Mouse (Mus musculus) hindbrain, postnatal 0 days (tissue): ENCODE results near the gene Cers5. TPM values are rescaled to one million over a fixed set of nuclear protein-coding genes. Genes with fewer than 3 reads are reported as not detected.

Source experiments
- ATAC-seq: fragments of 200-750 bp; cut with Nextera tagmentation; 2 replicates; pipeline ENCODE4 v1.8.0; 2017; ENCODE audit warnings: mild to moderate bottlenecking, moderate TSS enrichment, moderate library complexity
- DNase-seq: peaks from one replicate; pipeline ENCODE4 v3.0.0-alpha.2; 2015; ENCODE audit warnings: low spot score
- H3K27ac ChIP-seq: fragments of 300-500 bp; sonication (generic); 2 replicates; pipeline ENCODE4 v1.5.1; 2014; ENCODE audit warnings: mild to moderate bottlenecking
- H3K27me3 ChIP-seq: fragments of 300-500 bp; sonication (generic); 2 replicates; pipeline ENCODE4 v1.6.1; 2014; ENCODE audit warnings: low read length, mixed read lengths; ENCODE audit not compliant: insufficient read depth
- H3K36me3 ChIP-seq: fragments of 300-500 bp; sonication (generic); 2 replicates; pipeline ENCODE4 v1.6.1; 2014; ENCODE audit warnings: low read length, mixed read lengths; ENCODE audit not compliant: insufficient read depth
- H3K4me1 ChIP-seq: fragments of 300-500 bp; sonication (generic); 2 replicates; pipeline ENCODE4 v1.6.1; 2014; ENCODE audit warnings: antibody characterized with exemption, low read length, mixed read lengths; ENCODE audit not compliant: insufficient read depth
- H3K4me2 ChIP-seq: fragments of 300-500 bp; sonication (generic); 2 replicates; pipeline ENCODE4 v1.6.1; 2014; ENCODE audit warnings: low read depth, mild to moderate bottlenecking, low read length, moderate library complexity, mixed read lengths
- H3K4me3 ChIP-seq: fragments of 300-500 bp; sonication (generic); 2 replicates; pipeline ENCODE4 v1.5.1; 2014; ENCODE audit warnings: low read length
- H3K9ac ChIP-seq: fragments of 300-500 bp; sonication (generic); replicated peaks from 2 replicates; pipeline ENCODE4 v1.6.1; 2014; ENCODE audit warnings: mild to moderate bottlenecking, low read length, moderate library complexity, mixed read lengths
- H3K9me3 ChIP-seq: fragments of 300-500 bp; sonication (generic); 2 replicates; pipeline ENCODE4 v1.6.1; 2016; ENCODE audit warnings: low read length, mixed read lengths
- CTCF ChIP-seq: IDR thresholded peaks from 2 replicates; pipeline ENCODE4 v1.5.1; 2016; ENCODE audit warnings: antibody characterized with exemption, control low read depth, low read depth
- WGBS: fragments of 180-500 bp; shearing (Covaris S2); extraction: QIAGEN DNeasy Blood & Tissue Kit; methylation state at CpG from one replicate; pipeline ENCODE4 v1.1.7; 2014; 5-methylcytosine and 5-hydroxymethylcytosine counted together
- polyA plus RNA-seq: library from polyadenylated mRNA; unstranded; fragments of >200 nt; fragmentation: Nextera tagmentation; extraction: Ambion mirVana; gene quantifications from 2 replicates; pipeline ENCODE4 v1.2.1, GENCODE M21; 2015
- total RNA-seq: library from RNA; depleted of rRNA; stranded (reverse); fragments of >200 nt; gene quantifications from 2 replicates; pipeline ENCODE4 v1.2.3, GENCODE M21; 2014

Gene Cers5
- total and polyA plus RNA-seq, 2 experiments from 2014 or later, result 73.9 to 92.8 TPM

DNA sequence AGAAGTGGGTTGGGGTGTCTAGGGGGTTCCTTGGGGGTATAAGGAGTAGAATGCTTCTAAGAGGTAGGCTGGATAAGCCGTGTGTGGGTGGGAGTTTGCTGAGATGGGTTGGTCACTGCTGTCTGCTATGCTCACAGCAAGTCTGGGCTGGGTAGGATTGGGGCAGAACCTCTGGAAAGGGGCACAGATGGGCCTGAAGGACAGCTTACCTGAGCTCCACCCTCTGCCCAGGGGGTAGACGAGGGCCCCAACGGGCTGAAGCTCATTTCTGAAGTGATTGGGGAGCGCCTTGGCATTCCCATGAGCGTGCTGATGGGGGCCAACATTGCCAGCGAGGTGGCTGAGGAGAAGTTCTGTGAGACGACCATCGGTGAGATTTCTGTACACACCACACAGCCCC lies 52.8 kb downstream of the Cers5 start:
- no peak overlapping the region for H3K4me2 ChIP-seq
- no peak overlapping the region for H3K9ac ChIP-seq
- no peak overlapping the region for H3K27ac ChIP-seq
- H3K4me1 ChIP-seq, result peaks cover 36% of the 10 kb centered on the region
- no peaks in the 10 kb centered on the region for H3K36me3 ChIP-seq
- DNase-seq, result no peak
- whole genome bisulfite sequencing, result 85% methylated on average over 8 of the region's 8 CpGs
- H3K4me3 ChIP-seq, result no peak overlapping the region
- ATAC-seq, result no peak
- no peaks in the 10 kb centered on the region for H3K9me3 ChIP-seq
- H3K27me3 ChIP-seq, result no peaks in the 10 kb centered on the region
- TF ChIP-seq CTCF, result no peak

DNA sequence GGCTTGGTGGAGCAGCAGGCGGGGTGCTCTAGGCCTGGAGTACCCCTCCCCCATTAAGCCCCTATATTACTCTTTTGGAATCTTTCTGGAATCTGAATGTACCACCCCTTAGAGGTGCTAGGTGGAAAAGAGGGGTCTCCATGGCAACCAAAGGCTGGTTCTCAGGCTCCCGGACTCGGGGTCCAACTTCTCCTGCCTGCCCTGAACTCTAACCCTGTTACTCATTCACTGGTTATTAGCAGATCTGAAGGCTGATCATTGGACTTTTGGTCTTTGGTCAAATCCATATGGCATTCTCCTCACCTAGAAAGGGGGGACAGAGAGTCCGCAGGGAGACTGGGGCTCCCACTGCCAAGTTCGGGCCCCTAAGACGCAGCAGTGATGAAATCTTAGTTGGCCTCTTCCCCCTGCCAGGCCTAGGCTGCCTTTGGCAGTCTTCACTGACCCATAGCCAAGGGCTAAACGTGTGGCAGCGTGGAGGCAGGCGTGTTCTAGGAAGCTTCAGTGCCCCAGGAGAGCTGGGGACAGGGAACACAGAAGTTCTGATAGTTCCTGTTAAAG lies 54.1 kb downstream of the Cers5 start:
- TF ChIP-seq CTCF, result no peak
- Histone ChIP-seq H3K4me3 (no peak overlapping the region), H3K27ac (no peak overlapping the region), H3K4me2 (no peak overlapping the region), H3K4me1 (peaks cover 25% of the 10 kb centered on the region), H3K9me3 (no peaks in the 10 kb centered on the region), H3K36me3 (peaks cover 4% of the 10 kb centered on the region), H3K9ac (no peak overlapping the region; the same call in 1 of the 2 replicates), H3K27me3 (no peaks in the 10 kb centered on the region)
- 68% methylated on average over 9 of the region's 9 CpGs for WGBS
- ATAC-seq (no peak), DNase-seq (no peak)

DNA sequence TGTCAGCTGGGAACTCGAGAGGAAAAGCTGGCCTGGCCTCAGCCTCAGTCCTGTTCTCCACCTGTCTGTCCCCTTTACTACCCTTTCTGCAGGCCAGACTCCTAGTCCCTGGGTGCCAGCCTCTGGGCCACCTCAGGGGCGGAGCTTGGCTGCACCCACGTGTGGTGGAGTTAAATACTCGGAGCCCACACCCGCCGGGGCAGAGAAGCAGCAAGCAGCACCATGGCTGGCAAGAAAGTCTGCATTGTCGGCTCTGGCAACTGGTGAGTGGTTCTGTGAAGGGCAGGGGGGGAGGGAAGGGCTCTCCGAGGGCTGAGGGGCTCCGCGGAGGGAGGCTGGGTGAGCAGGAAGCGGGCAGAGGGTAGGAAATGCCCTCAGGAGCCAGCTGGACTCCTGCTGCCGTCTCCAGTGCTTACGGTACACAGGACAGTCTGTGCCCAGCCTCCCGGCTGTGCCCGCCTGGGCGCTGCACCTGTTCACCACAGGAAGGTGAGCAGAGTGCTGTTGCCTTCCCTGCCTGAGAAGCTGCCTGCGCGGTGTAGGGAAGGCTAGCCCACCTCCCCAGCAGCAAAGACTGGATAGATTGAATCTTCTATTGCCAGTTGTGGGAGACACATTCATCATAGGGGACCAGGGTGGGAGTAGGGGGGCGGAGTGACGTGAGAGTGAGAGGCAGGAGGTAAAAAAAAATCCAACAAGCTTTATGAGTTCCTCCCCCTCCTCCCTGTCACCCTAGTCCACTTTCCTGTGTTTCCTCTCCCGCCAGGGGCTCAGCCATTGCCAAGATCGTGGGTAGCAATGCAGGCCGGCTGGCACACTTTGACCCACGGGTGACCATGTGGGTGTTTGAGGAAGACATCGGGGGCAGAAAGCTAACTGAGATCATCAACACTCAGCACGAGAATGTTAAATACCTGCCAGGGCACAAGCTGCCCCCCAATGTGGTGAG lies 55.0 kb downstream of the Cers5 start, which contains the start of gene Gpd1:
Gpd1 (plus strand) TSS at position 130 of the 949 bp plus-strand sequence.
- Histone ChIP-seq H3K27ac (peak within 1 kb of the TSS; percentile 72), H3K4me1 (peaks cover 17% of the 10 kb centered on the region), H3K4me2 (peak within 1 kb of the TSS; percentile 27), H3K4me3 (no peak within 1 kb of the TSS), H3K36me3 (peaks cover 13% of the 10 kb centered on the region), H3K9me3 (no peaks in the 10 kb centered on the region), H3K9ac (peak within 1 kb of the TSS; percentile 13; the same call in 1 of the 2 replicates), H3K27me3 (no peaks in the 10 kb centered on the region)
- 38% methylated on average over 26 of the region's 26 CpGs for WGBS
- ATAC-seq, result peak; percentile 59
- DNase-seq, result peak; percentile 73
- TF ChIP-seq CTCF, result no peak

DNA sequence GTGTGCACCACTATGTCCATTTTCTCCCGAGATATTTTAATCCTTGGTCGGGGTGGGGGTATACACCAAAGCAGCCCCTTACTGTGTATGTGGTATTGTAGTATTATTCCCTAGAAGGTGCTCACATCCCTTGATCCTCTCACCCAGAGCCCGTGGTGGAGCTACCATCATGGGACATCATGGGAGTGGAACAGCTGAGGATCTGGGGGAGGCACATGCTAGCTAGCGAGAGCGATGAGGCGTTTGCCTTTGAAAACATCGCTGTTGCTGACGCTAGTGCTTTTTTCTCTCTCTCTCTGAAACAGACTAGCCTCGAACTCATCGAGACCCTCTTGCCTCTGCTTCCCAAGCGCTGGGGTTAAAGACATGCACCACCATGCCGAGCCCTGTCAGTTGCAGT lies 55.9 kb downstream of the Cers5 start:
- 78% methylated on average over 12 of the region's 12 CpGs for WGBS
- Histone ChIP-seq H3K27me3 (no peaks in the 10 kb centered on the region), H3K4me2 (no peak overlapping the region), H3K4me3 (no peak overlapping the region), H3K27ac (no peak overlapping the region), H3K9ac (no peak overlapping the region), H3K4me1 (peaks cover 16% of the 10 kb centered on the region), H3K36me3 (peaks cover 21% of the 10 kb centered on the region), H3K9me3 (no peaks in the 10 kb centered on the region)
- TF ChIP-seq CTCF, result no peak
- ATAC-seq (no peak), DNase-seq (no peak)

DNA sequence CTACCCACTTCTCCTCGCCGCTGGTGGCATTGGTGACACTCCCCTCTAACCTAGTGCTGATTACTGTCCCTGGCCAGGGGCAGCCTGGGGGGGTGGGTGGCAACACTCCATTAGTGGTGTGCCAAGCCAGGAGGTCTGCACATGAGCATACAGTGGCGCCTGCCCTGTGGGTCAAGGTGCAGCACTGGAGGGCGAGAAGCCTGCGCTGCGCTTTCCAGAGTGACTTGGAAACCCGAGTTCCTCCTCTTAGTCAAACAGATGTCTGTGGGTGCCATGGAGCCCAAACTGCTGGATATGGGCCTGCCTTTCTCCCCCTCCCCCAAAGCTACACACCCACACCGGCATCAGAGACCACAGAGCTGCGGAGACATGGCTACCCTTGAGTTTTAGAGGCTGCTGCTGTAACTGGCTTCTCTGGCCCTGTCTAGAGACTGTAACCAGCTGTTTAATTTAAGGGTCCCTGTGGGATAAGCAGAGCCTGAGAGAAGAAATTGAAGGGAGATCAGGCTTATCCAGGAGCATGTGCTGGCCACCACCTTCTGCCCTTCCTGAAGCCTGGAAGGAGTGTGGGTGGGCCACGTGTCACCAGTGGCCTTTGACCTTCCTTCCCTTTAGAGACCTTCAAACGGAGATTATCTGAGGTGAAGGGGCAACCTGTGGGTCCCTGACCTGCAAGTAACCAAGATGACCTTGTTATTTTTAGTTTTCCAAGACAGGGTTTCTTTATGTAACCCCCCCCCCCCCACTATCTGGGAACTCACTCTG lies 56.5 kb downstream of the Cers5 start:
- Histone ChIP-seq H3K4me2 (no peak overlapping the region), H3K36me3 (peaks cover 28% of the 10 kb centered on the region), H3K27me3 (no peaks in the 10 kb centered on the region), H3K9ac (0 out of 2 replicates have a peak overlapping the region, but pooled peaks have one; percentile 1), H3K9me3 (no peaks in the 10 kb centered on the region), H3K27ac (peak overlapping the region; percentile 72), H3K4me3 (no peak overlapping the region), H3K4me1 (peaks cover 16% of the 10 kb centered on the region)
- 59% methylated on average over 11 of the region's 11 CpGs for WGBS
- no peak for ATAC-seq
- TF ChIP-seq CTCF, result no peak
- DNase-seq, result no peak

DNA sequence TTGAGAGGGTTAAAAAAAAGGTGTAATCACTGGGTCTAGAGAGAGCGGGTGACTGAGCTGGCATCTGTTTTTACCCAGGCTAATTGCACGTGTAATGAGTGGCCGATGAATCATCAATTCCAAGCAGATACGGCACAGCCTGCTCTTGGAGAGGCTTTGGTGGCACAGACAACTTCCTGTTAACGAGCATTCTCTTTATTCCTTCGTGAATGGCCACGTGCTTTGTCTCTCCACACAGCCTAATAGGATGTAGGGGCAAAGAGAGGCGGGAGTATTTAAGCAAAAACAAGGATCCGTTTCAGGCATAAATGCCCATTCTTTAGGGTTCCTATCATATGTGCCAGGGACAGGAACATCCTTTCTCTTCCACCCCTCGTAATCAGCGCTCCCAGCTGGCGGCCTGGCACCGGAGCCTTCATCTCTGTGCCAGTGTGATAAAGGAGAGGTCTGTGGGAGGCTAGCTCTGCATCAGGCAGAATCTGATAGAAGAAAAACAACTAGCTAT lies 57.3 kb downstream of the Cers5 start:
- Histone ChIP-seq H3K4me1 (peaks cover 16% of the 10 kb centered on the region), H3K27ac (peak overlapping the region; percentile 72), H3K9ac (0 out of 2 replicates have a peak overlapping the region, but pooled peaks have one; percentile 1), H3K4me2 (no peak overlapping the region), H3K9me3 (no peaks in the 10 kb centered on the region), H3K27me3 (no peaks in the 10 kb centered on the region), H3K36me3 (peaks cover 35% of the 10 kb centered on the region), H3K4me3 (no peak overlapping the region)
- peak; percentile 48 for DNase-seq
- WGBS, result 38% methylated on average over 13 of the region's 13 CpGs
- peak; percentile 20; the same call in 1 of the 2 replicates for ATAC-seq
- TF ChIP-seq CTCF, result no peak
